Mouse (Mus musculus) liver, postnatal 0 days (tissue): ENCODE results near the gene Itsn1. TPM values are rescaled to one million over a fixed set of nuclear protein-coding genes. Genes with fewer than 3 reads are reported as not detected.

Experiments
- ATAC-seq: fragments of 200-750 bp; cut with Nextera tagmentation; 2 replicates; pipeline ENCODE4 v1.8.0; 2017; ENCODE audit warnings: mild to moderate bottlenecking, moderate library complexity
- DNase-seq: peaks from one replicate; pipeline ENCODE4 v3.0.0-alpha.2; 2016
- H3K27ac ChIP-seq: fragments of 300-500 bp; sonication (generic); 2 replicates; pipeline ENCODE4 v1.5.1; 2014; ENCODE audit warnings: antibody characterized with exemption, moderate library complexity, mild to moderate bottlenecking, low read depth
- H3K27me3 ChIP-seq: fragments of 300-500 bp; sonication (generic); 2 replicates; pipeline ENCODE4 v1.6.1; 2014; ENCODE audit warnings: low read length, control low read depth, mixed read lengths; ENCODE audit not compliant: insufficient read depth
- H3K36me3 ChIP-seq: fragments of 300-500 bp; sonication (generic); replicated peaks from 2 replicates; pipeline ENCODE4 v1.6.1; 2014; ENCODE audit warnings: mild to moderate bottlenecking, control low read depth, low read length, moderate library complexity, mixed read lengths; ENCODE audit not compliant: insufficient read depth
- H3K4me1 ChIP-seq: fragments of 300-500 bp; sonication (generic); 2 replicates; pipeline ENCODE4 v1.6.1; 2014; ENCODE audit warnings: antibody characterized with exemption, mild to moderate bottlenecking, control low read depth; ENCODE audit not compliant: insufficient read depth
- H3K4me2 ChIP-seq: fragments of 300-500 bp; sonication (generic); 2 replicates; pipeline ENCODE4 v1.6.1; 2014; ENCODE audit warnings: low read depth, mild to moderate bottlenecking, low read length, moderate library complexity, mixed read lengths
- H3K4me3 ChIP-seq: fragments of 300-500 bp; sonication (generic); 2 replicates; pipeline ENCODE4 v1.5.1; 2014; ENCODE audit warnings: low read depth, low read length
- H3K9ac ChIP-seq: fragments of 300-500 bp; sonication (generic); replicated peaks from 2 replicates; pipeline ENCODE4 v1.6.1; 2014; ENCODE audit warnings: mild to moderate bottlenecking, moderate library complexity
- H3K9me3 ChIP-seq: fragments of 300-500 bp; sonication (generic); 2 replicates; pipeline ENCODE4 v1.6.1; 2016; ENCODE audit warnings: mild to moderate bottlenecking, control low read depth, low read length, mixed read lengths
- CTCF ChIP-seq: sonication (generic); IDR thresholded peaks from 2 replicates; pipeline ENCODE4 v1.5.1; 2016; ENCODE audit warnings: antibody characterized with exemption, low read depth
- EP300 ChIP-seq: IDR thresholded peaks from 2 replicates; pipeline ENCODE4 v1.6.1; 2016; ENCODE audit warnings: antibody characterized with exemption, low read depth, mild to moderate bottlenecking
- WGBS: fragments of 180-500 bp; shearing (Covaris S2); extraction: QIAGEN DNeasy Blood & Tissue Kit; methylation state at CpG from one replicate; pipeline ENCODE4 v1.1.7; 2014; ENCODE audit not compliant: insufficient replicate concordance; 5-methylcytosine and 5-hydroxymethylcytosine counted together
- polyA plus RNA-seq: library from polyadenylated mRNA; unstranded; fragments of >200 nt; fragmentation: Nextera tagmentation; extraction: Ambion mirVana; gene quantifications from 2 replicates; pipeline ENCODE4 v1.2.1, GENCODE M21; 2015

Gene Itsn1
- polyA plus RNA-seq, 1 experiment from 2014 or later: 19.7 TPM

- no peak overlapping the region for H3K9ac ChIP-seq
- no peaks in the 10 kb centered on the region for H3K27me3 ChIP-seq
- H3K4me1 ChIP-seq: peaks cover 24% of the 10 kb centered on the region
- no peak overlapping the region for H3K4me3 ChIP-seq
- no peak for DNase-seq
- 68% methylated on average over 14 of the region's 14 CpGs for WGBS
- TF ChIP-seq CTCF: no peak
- no peak for TF ChIP-seq EP300
- no peaks in the 10 kb centered on the region for H3K9me3 ChIP-seq
- no peak overlapping the region for H3K4me2 ChIP-seq
- H3K27ac ChIP-seq: peak overlapping the region; percentile 44; the same call in 1 of the 2 replicates
- peaks cover 47% of the 10 kb centered on the region for H3K36me3 ChIP-seq
- ATAC-seq: no peak
Measured at GRCm38 (mm10) chr16:91860471-91861125, 131.5 kb downstream of the Itsn1 start.

DNA sequence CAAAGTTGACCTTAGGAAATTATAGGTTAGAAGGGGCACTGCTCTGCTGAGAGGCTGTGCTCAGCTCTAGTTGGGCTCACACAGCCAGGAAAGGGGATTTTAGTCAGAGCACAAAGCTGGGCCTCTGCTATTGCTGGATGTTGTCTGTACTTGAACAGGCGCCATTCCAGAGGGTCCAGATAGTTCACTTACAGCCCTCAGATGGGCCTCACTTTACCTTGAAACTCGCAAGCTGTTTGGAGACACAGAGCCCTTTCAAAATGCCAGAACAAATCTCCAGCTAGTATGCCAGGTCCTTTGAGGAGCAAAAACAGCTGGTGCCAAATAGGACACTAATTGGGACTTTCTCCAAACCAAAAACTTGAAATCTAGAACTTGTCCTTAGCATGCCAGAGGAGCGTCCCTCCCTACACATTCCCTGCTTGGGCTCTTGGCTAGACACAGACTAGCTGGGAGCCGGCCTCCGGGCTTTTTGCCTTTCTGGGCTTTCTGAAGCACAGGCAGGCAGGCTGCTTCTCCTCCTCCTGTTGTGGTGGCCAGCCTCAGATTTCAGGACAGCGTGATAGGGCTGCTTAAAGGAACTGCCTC is 132.8 kb downstream of the Itsn1 start:
- H3K4me1 ChIP-seq: peaks cover 27% of the 10 kb centered on the region
- no peaks in the 10 kb centered on the region for H3K27me3 ChIP-seq
- TF ChIP-seq EP300 (no peak), CTCF (no peak)
- peak overlapping the region; percentile 51 for H3K27ac ChIP-seq
- 67% methylated on average over 6 of the region's 6 CpGs for WGBS
- H3K9ac ChIP-seq: no peak overlapping the region
- no peak overlapping the region for H3K4me2 ChIP-seq
- H3K36me3 ChIP-seq: peaks cover 39% of the 10 kb centered on the region
- no peak overlapping the region for H3K4me3 ChIP-seq
- DNase-seq (no peak), ATAC-seq (no peak)
- H3K9me3 ChIP-seq: no peaks in the 10 kb centered on the region

- no peaks in the 10 kb centered on the region for H3K27me3 ChIP-seq
- H3K9me3 ChIP-seq: no peaks in the 10 kb centered on the region
- no peak for ATAC-seq
- H3K4me2 ChIP-seq: no peak overlapping the region
- H3K9ac ChIP-seq: no peak overlapping the region
- H3K27ac ChIP-seq: peak overlapping the region; percentile 51; the same call in 1 of the 2 replicates
- DNase-seq: no peak
- TF ChIP-seq CTCF (no peak), EP300 (no peak)
- H3K36me3 ChIP-seq: peaks cover 40% of the 10 kb centered on the region
- 55% methylated on average over 7 of the region's 7 CpGs for WGBS
- peaks cover 27% of the 10 kb centered on the region for H3K4me1 ChIP-seq
- H3K4me3 ChIP-seq: no peak overlapping the region
Measured at GRCm38 (mm10) chr16:91862836-91863235, 133.8 kb downstream of the Itsn1 start.

GRCm38 (mm10) chr16:91864646-91865332 is 135.7 kb downstream of the Itsn1 start:
- Histone ChIP-seq H3K4me2 (peak overlapping the region; percentile 43), H3K4me1 (peaks cover 32% of the 10 kb centered on the region), H3K27ac (peak overlapping the region; percentile 60), H3K36me3 (peaks cover 47% of the 10 kb centered on the region), H3K4me3 (no peak overlapping the region), H3K27me3 (no peaks in the 10 kb centered on the region), H3K9ac (peak overlapping the region; percentile 22), H3K9me3 (no peaks in the 10 kb centered on the region)
- peak; percentile 97 for ATAC-seq
- 31% methylated on average over 10 of the region's 10 CpGs for WGBS
- peak; percentile 50 for DNase-seq
- peak; percentile 89 for TF ChIP-seq EP300
- no peak for TF ChIP-seq CTCF

GRCm38 (mm10) chr16:91865570-91866257 is 136.6 kb downstream of the Itsn1 start:
- ATAC-seq: no peak
- WGBS: 65% methylated on average over 7 of the region's 7 CpGs

GRCm38 (mm10) chr16:91866258-91866634 is 137.2 kb downstream of the Itsn1 start:
- no peak for ATAC-seq
- Histone ChIP-seq H3K36me3 (peaks cover 43% of the 10 kb centered on the region), H3K27ac (no peak overlapping the region), H3K9me3 (no peaks in the 10 kb centered on the region), H3K9ac (no peak overlapping the region), H3K4me3 (no peak overlapping the region), H3K4me2 (no peak overlapping the region), H3K4me1 (peaks cover 32% of the 10 kb centered on the region), H3K27me3 (no peaks in the 10 kb centered on the region)
- no peak for TF ChIP-seq EP300
- TF ChIP-seq CTCF: no peak
- no peak for DNase-seq
- WGBS: 84% methylated on average over 5 of the region's 5 CpGs

More at GRCm38 (mm10) chr16:91865570-91866257, 136.6 kb downstream of the Itsn1 start:
- H3K4me2 ChIP-seq: no peak overlapping the region
- 0 out of 2 replicates have a peak overlapping the region, but pooled peaks have one; percentile 60 for H3K27ac ChIP-seq
- H3K36me3 ChIP-seq: peaks cover 48% of the 10 kb centered on the region
- H3K4me3 ChIP-seq: no peak overlapping the region
- H3K4me1 ChIP-seq: peaks cover 32% of the 10 kb centered on the region
- H3K27me3 ChIP-seq: no peaks in the 10 kb centered on the region
- no peak overlapping the region for H3K9ac ChIP-seq
- H3K9me3 ChIP-seq: no peaks in the 10 kb centered on the region
- TF ChIP-seq EP300 (no peak), CTCF (0 out of 2 replicates have a peak, but pooled peaks have one; percentile 3)
- DNase-seq: no peak
